Mouse (Mus musculus): ENCODE results near the gene Rad9b. TPM values are rescaled to one million over a fixed set of nuclear protein-coding genes. Genes with fewer than 3 reads are reported as not detected.
A peak's percentile ranks its signal among the peaks of the same experiment; 100 is the strongest.
"Not testable (repeated sequence)": the region's sequence is repeated elsewhere in the genome, so short reads cannot be mapped to it uniquely, and the experiment has no call there.

Rad9b gene
- total RNA-seq, 1 experiment from 2014 or later, result 7.4 TPM

DNA sequence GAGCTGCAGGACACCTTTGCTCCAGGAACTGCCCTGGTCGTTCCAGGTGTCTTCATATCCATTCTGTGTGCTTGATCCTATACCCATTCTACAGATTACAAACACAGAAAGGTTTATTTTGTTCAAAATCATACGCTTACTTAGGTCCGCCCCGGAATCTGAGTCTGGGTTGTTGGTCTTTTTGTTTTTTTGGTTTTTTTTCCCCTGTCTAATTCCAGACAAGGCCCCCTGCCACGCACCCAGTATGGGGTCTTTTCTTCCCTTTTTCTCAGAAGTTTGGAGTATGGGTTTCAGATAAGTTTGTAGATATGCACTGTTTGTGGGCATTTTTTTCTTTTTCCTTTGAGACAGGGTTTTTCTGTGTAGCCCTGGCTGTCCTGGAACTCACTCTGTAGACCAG is 18.8 kb upstream of the Rad9b start:
- ATAC-seq (replicated peaks; ENCODE audit: insufficient number of reproducible peaks, low FRiP score, low TSS enrichment, poor library complexity, severe bottlenecking), result no peak

DNA sequence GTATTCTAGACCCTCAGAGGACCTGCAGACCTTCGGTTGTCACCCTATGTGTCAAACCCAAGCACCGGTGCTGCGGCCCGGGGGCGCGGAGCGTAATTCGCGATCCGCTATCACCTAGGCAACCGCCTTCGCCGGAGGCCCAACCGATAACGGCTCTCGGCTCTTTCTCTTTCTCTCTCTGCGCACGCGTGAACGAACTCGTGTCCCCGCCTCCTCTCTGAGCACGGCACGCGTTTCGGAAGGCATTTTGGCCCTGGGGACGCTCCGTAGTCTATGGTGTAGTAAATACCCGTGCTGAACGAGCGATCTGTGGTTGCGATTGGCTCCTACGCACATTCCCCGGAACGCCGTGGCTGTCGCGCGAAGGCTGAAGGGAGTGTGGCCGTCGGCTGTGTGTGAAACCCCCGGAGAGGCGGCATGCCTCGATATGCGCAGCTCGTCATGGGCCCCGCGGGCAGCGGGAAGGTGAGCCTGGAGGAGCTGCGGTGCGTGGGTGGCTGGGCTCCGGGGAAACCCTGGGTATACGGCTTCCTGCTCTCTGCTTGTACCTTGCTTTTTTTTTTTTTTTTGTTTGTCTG is 18.2 kb upstream of the Rad9b start, which contains the start of gene Fam216a:
Fam216a (minus strand) TSS at position 173 of the 578 bp plus-strand sequence.
- peak; percentile 98 for ATAC-seq (replicated peaks; ENCODE audit: insufficient number of reproducible peaks, low FRiP score, low TSS enrichment, poor library complexity, severe bottlenecking)

DNA sequence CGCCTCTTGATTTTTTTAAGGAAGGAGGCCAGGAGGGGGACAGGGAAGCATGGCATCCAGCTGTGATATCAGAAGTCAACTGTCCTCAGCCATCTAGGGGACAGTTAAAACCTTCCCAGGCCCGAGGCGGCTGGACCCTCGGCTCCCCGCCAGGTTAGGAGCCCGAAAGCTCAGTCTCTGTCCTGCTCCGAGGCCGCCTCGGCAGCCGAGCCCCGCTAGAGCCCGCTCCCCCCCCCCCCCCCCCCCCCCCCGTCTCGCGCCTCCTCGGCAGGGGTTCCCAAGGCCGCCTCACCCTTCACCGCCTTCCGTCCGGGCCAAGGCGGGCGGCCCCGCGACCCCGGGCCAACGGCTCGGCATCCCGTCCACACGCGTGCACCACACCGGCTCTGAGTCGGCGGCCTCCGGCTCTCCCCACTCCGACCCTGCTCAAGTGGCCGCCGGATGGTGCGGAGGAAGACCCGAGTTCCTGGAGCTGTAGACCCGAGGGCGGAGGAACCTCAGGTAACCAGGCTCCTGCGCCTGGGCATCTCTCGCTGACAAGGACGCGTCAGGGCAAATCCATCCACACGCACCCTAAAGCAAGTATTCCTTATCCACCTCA is 17.7 kb upstream of the Rad9b start, which contains the start of gene Gpn3:
Gpn3 (plus strand) TSS at position 286 of the 601 bp plus-strand sequence.
- ATAC-seq (replicated peaks; ENCODE audit: insufficient number of reproducible peaks, low FRiP score, low TSS enrichment, poor library complexity, severe bottlenecking), result peak; percentile 43

DNA sequence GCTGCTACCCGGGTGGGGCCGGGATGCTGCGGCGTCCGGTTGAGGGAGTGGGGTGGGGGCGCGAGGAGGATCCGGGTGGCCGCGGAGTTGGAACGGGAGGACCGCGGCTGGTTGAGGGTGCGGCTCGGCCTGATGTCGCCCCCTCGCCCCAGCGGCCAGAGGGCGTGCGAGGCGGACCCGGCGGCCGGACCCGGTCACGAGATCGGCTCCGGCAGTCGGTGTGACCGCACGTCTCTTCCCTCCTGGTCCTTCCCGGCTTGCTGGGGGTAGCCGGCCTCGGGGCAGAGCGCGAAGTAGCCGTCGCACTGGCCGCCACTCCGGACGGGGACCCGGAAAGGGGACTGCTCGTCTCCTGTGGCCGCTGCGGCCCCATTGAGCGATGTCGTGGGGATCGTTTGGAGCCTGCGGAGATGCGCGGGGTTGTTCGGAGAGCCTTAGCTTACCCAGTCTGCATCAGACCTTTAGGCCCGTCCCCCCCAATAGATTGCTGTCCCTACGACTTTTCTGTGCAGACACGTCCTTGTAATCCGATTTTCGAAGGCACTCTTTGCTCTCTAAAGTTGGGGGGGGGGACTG is 547 bp upstream of the Rad9b start:
- ATAC-seq (replicated peaks; ENCODE audit: insufficient number of reproducible peaks, low FRiP score, low TSS enrichment, poor library complexity, severe bottlenecking), result peak; percentile 7; the same call in 1 of the 2 replicates

DNA sequence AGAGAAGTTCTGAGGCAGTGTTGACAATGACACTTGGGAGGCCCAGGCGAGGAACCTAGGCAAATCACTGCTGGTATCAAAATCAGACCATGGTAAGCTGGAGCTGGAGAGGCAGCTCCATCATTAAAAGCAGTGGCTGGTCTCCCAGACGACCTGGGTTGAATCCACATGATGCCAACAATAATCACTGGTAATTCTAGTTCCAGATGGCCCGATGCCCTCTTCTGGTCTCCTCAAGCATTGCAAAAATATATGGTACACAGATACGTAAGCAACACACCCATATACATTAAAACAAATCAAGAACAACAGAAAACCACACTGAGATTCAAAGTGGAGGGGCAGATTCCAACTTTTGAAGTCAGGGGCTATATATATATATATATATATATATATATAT is 8.3 kb downstream of the Rad9b start:
- no peak for ATAC-seq (replicated peaks; ENCODE audit: insufficient number of reproducible peaks, low FRiP score, low TSS enrichment, poor library complexity, severe bottlenecking)

DNA sequence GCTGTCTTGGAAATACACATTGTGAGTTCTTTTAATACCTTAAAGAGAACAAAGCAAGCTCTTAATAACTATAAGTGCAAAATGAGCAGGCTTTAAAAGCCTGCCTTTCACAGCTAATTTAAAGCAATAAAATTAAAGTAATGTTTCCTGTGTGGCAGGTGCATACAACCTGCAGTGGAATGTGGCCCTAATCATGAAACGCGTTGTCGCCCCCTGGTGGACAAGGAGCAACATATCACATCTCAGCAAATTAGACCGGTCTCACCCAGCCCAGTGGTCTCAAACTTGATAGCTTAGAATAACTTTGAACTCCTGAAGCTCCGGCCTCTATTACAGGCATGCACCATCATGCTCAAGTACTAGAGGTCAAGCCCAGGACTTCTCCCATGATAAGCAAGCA is 9.8 kb downstream of the Rad9b start:
- peak; percentile 58 for ATAC-seq (replicated peaks; ENCODE audit: insufficient number of reproducible peaks, low FRiP score, low TSS enrichment, poor library complexity, severe bottlenecking)

DNA sequence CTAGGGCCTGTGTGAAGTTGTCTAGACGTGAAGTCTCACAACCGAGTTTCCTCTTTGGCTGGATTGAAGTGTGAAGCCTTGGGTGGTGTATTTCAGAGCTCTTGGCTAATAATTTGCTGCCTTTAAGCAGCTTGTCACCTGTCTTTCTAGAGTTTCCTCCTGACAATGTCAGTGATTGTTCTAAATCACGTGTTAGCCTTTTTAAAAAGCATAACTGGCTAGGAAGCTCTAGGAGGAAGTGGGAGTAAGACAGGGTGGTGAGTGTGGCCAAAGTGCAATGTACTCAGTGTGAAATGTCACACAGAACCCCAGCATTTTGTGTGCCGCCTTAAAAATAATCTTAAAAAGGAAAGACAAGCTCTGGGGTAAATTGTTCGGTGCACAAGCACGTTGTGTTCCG is 10.3 kb downstream of the Rad9b start:
- ATAC-seq (replicated peaks; ENCODE audit: insufficient number of reproducible peaks, low FRiP score, low TSS enrichment, poor library complexity, severe bottlenecking), result peak; percentile 90

DNA sequence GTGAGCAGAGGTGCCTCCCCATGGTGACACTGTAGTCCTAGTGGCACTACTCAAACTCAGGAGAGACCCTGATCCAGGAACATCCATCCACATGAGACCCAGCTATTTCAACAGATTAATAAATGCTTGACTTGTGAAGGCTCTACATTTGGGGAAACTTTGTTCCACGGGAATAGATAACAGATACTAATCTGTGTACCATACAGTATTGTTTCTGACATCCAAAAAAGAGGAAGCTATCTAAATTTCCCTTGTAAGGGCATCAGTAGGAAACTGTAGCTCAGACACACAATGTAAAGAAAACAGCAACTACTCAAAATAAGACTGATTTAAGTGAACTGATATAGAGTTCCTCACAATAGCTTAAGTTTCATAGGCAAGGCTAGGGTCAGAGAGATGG is 11.2 kb downstream of the Rad9b start:
- ATAC-seq (replicated peaks; ENCODE audit: insufficient number of reproducible peaks, low FRiP score, low TSS enrichment, poor library complexity, severe bottlenecking), result no peak

DNA sequence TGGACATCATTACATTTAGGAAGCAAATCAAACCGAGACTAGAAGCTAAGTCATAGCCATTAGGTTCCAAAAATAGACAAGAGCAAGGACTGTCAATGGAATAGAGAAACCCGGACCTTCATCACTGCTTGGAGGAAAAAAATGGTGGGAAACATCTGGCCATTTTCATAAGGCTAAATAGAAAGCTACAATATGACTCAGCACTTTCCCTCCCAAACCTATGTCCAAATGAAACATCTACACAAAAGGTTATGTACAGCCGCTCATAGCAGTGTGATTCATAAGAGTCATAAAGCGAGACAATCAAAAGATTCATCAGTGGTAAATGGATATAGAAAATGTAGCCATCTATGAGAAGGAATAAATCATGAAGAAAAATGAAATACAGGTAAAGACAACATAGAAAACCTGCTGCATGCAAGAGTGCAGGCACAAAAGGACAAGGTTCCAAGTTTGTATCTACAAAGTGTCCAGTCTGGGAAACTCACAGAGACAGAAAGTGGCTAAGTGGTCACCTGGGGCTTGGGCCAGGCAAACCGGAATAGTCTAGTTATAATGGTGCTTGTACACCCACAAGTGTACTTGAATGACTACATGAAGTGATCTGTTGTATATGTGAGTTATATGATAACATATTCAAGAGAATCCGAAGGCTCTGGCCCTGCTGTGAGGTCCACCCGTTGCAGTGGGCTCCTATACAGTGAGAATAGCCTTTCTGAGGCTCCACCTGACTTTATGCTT is 17.3 kb downstream of the Rad9b start:
- no peak for ATAC-seq (replicated peaks; ENCODE audit: insufficient number of reproducible peaks, low FRiP score, low TSS enrichment, poor library complexity, severe bottlenecking)

DNA sequence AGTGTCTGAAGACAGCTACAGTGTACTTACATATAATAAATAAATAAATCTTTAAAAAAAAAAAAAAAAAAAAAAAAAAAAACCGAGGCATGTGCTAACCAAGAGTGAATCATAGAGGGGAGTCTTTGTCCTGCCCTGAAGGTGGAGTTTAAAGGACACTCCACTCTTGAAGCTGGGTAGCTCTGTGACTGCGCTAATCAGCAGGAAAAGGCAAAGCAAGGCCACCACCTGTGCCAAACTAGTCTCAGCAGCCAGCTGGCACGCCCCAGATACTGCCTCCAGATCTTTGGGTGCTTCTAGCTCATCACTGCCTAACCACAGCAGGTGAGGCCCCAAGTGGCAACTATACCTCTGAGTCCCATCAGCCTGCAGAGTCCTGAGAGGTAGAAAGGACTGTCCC is 19.4 kb downstream of the Rad9b start:
- ATAC-seq (replicated peaks; ENCODE audit: insufficient number of reproducible peaks, low FRiP score, low TSS enrichment, poor library complexity, severe bottlenecking), result no peak

DNA sequence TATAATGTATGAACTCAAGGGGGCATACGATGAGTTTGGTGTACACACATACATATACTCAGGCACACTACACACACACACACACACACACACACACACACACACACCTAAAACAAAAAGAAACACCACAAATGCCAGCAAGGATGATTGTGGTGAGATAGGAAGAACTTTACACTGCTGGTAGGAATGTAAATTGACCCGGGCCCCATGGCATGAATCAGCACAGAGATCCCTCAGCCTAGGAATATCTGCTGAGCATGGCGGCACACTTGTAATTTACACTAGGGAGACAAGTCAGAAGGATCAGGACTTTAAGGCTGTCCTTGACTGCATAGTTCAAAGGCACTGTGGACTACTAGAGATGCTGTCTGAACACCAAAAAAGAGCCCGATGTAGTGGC is 23.8 kb downstream of the Rad9b start:
- no peak for ATAC-seq (replicated peaks; ENCODE audit: insufficient number of reproducible peaks, low FRiP score, low TSS enrichment, poor library complexity, severe bottlenecking)

DNA sequence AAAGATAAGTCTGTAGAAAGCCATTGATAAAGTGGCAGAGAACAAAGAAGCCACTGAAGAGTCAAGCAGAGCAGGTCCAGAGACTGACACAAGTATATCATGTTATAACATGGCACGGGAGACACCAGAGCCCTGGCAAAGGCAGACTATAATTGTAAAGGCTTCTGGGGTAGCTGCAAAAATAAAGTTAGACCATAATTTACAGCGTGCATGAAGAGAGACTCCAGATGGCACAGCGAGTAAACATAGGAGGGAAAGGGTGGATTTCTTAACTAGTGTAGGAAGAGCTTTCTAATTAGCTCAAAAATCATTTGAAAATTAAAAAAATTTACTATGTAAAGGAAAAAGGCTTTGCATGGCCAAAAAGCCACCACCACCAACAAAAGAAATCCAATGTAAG is 26.8 kb downstream of the Rad9b start:
- ATAC-seq (replicated peaks; ENCODE audit: insufficient number of reproducible peaks, low FRiP score, low TSS enrichment, poor library complexity, severe bottlenecking), result no peak

DNA sequence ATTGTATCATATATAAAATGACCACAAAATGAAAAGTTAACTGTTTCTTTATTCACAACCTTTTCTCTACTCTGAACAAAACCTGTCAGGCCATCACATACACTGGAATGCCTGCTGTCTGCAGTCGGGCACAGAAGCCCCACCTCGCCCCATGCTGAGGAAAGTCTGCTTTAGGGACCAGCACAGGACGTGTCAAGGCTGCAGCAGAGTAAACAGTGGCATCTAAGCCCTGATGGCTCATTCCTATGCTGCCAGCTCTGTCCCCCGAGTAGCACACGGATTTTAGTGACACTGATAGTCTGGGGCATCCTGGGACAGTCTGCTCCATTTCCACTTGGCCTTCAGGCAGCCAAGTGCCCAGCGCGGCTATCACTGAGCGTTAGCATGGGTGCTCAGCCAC is 28.6 kb downstream of the Rad9b start:
- no peak for ATAC-seq (replicated peaks; ENCODE audit: insufficient number of reproducible peaks, low FRiP score, low TSS enrichment, poor library complexity, severe bottlenecking)

DNA sequence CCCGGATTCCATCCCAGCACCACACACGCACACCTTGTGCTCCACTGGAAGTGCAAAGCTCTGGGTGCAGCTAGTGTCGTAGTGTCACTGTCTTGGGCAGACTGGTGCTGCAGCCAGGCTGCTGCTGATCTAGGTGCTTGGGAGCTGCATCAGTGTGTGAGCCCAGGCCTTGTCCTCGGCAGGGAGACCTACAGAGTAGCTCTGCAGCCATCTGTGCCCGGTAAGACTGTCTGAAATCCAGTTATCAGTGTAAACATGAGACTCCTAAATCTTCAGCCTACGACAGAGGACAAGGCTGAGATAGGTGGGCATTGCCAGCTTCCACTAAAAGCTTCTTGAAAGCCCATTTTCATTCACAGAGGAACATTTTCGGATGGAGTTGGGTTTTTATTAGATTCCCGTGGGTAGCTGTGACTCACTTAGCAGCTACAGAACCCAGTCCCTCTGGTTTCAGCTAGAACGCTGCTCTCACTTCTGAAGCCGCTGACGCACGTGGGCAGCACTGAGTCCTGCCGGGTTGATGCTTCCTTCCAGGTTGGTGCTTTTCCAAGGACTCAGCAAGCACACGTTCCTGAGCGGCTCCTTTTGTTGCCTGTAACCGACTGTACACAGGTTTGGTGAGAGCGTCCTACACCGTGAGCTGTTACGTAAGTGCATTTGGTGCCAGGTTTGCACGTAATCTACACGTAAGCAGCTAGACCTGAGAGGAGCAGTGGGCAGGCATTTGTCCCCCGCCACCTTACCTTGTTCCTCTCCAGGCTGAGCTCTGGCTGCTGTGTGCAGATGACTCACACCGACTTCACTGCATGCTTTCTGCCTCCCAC is 29.2 kb downstream of the Rad9b start:
- ATAC-seq (replicated peaks; ENCODE audit: insufficient number of reproducible peaks, low FRiP score, low TSS enrichment, poor library complexity, severe bottlenecking), result no peak

DNA sequence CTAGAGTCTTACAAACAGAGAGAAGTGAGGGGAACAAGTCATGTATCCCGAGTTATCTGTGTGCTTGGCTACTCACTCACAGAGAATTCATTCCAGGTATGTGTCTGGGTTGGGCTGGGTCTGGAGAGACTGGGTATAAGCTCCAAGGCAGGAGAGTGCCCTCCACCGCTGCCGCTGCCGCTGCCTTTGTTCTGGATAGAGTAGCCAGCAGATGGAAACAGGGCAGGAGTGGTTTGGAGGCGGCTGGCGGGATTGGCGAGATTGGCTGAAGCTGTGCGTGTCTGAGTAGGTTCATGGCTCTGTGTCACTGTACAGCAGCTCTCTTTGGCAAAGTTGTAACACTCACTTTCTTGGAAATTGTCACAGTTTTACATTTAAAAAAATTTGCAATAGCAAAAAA is 30.5 kb downstream of the Rad9b start:
- no peak for ATAC-seq (replicated peaks; ENCODE audit: insufficient number of reproducible peaks, low FRiP score, low TSS enrichment, poor library complexity, severe bottlenecking)

DNA sequence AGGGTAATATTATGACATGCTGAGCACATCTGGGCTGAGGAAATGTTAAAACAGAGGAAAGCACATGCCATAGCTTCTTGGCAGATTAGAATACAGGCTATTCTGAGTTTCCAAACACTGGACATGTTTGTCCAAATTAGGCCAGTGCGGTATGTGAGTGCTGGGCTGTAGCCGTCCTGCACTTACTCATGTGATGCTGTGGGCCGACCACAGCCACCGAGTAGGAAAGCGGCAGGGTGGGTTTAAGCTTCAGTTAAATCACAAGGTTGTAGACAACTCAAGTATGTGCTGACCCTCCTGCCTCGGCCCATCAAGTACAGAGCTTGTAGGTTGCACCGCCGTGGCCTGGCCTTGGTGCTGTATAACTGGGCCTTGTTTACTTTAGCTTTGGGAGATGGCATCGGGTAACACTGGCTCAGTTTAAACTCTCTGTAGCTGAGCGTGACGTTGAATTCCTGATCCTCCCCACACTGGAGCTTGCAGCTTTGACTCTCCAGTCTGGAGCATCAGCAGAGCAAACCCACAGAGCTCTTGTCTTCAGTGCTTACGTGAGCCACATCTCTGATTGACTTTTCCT is 33.7 kb downstream of the Rad9b start:
- no peak for ATAC-seq (replicated peaks; ENCODE audit: insufficient number of reproducible peaks, low FRiP score, low TSS enrichment, poor library complexity, severe bottlenecking)

DNA sequence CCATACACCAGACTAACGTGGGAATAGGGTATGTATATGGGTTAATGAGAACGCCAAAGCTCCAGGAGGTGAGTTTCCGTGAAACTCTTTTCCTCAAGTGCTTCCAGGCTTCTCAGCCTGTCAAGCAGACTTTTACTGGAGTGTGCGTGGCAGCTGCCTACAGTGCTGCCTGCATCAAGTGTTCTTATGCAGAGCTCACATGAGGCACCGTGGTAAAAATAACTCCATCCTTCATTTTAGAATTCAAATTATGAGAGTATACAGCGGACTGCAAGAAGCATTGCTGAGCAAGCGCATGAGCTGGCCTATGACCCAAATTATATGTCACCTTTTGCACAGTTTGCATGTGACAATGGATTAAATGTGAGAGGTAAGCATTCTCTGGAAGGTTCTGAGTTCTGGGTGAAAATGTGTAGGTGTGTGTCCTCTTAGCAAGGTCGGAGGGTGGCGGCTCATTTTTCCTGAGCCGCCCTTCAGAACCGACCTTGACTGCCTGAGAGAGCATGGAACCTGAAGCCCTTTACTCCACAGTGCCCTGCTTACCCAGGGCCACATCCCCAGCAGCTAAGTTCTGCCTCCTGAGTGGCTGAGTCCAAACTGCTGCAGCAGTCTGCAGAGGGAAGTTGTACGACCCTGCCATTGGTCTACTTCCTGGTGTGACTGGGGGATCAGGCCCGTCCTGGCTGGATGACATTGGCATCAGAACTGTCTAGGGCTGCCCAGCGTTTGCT is 34.4 kb downstream of the Rad9b start:
- ATAC-seq (replicated peaks; ENCODE audit: insufficient number of reproducible peaks, low FRiP score, low TSS enrichment, poor library complexity, severe bottlenecking), result no peak

DNA sequence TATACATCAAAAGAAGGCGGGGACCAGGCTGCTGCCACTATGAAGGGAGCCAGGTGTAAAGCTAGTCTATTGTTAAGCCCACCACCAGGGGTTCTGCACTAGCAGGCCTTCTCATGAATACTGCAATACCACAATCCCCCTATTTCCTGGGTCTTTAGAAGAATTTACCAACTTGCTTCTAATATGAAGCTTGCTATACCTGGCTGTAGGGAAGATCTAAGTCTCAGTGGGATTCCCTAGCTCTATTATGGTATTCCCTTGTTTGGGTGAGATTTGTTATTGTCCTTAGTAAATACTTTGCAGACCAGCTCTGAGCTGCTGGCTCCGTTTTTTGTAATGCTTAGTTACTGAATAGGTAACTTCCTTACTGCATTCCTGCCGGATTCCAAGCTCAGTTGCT is 35.1 kb downstream of the Rad9b start:
- not testable (repeated sequence) for ATAC-seq (replicated peaks; ENCODE audit: insufficient number of reproducible peaks, low FRiP score, low TSS enrichment, poor library complexity, severe bottlenecking)

All from monocyte, adult 5-6 weeks (primary cell).